Mouse (Mus musculus) gastrocnemius, postnatal 4 days (tissue): ENCODE measurements at regions not wholly inside any gene's neighbourhood (a gene's known extent, or its start where the extent isn't known, plus 50 kb on each side); places are given as distances from the start of the nearest gene placed in this dataset.

Experiments
- DNase-seq, 2 experiments: peaks; one replicate each; pipeline ENCODE4 v3.0.0; 2021 to 2022; ENCODE audit warnings: low spot score in 2 of 2, mixed read lengths in 2 of 2

GRCm38 (mm10) chr12:25623449-25623848 is 526.5 kb upstream of the Id2 start:
- DNase-seq, result no peak

GRCm38 (mm10) chr12:25621142-25621541 is 524.2 kb upstream of the Id2 start:
- no peak for DNase-seq

- no peak for DNase-seq
Observed at GRCm38 (mm10) chr12:25617521-25617920, 520.6 kb upstream of the Id2 start.

- DNase-seq, result no peak
Observed at GRCm38 (mm10) chr12:25615377-25615776, 518.4 kb upstream of the Id2 start.

GRCm38 (mm10) chr12:25613473-25613872 is 516.5 kb upstream of the Id2 start:
- DNase-seq, result no peak

- DNase-seq, result peak; percentile 30 to 58
Observed at GRCm38 (mm10) chr12:25609045-25609444, 512.1 kb upstream of the Id2 start.

- DNase-seq, result no peak
Observed at GRCm38 (mm10) chr12:25605396-25605795, 508.5 kb upstream of the Id2 start.

GRCm38 (mm10) chr12:25590262-25590661 is 493.3 kb upstream of the Id2 start:
- DNase-seq, result no peak

GRCm38 (mm10) chr12:25585746-25586145 is 488.8 kb upstream of the Id2 start:
- DNase-seq, result no peak

- no peak for DNase-seq
Observed at GRCm38 (mm10) chr12:25579407-25579806, 482.5 kb upstream of the Id2 start.

GRCm38 (mm10) chr12:25565131-25565530 is 468.2 kb upstream of the Id2 start:
- DNase-seq, result no peak

GRCm38 (mm10) chr12:25559601-25560000 is 462.7 kb upstream of the Id2 start:
- DNase-seq, result no peak

- DNase-seq, result no peak
Observed at GRCm38 (mm10) chr12:25553656-25554055, 456.7 kb upstream of the Id2 start.

GRCm38 (mm10) chr12:25549735-25550134 is 452.8 kb upstream of the Id2 start:
- no peak for DNase-seq

- no peak for DNase-seq
Observed at GRCm38 (mm10) chr12:25544253-25544652, 447.3 kb upstream of the Id2 start.

GRCm38 (mm10) chr12:25534620-25534950 is 437.6 kb upstream of the Id2 start:
- DNase-seq, result no peak

GRCm38 (mm10) chr12:25533709-25534619 is 437.0 kb upstream of the Id2 start:
- peak in 1 of 2 experiments; percentile 21 for DNase-seq

GRCm38 (mm10) chr12:25530483-25530882 is 433.5 kb upstream of the Id2 start:
- DNase-seq, result no peak

- DNase-seq, result no peak
Observed at GRCm38 (mm10) chr12:25529537-25529936, 432.6 kb upstream of the Id2 start.

GRCm38 (mm10) chr12:25526639-25527038 is 429.7 kb upstream of the Id2 start:
- DNase-seq, result no peak

- no peak for DNase-seq
Observed at GRCm38 (mm10) chr12:25516738-25517137, 419.8 kb upstream of the Id2 start.

GRCm38 (mm10) chr12:25513679-25514078 is 416.7 kb upstream of the Id2 start:
- DNase-seq, result no peak

- DNase-seq, result no peak
Observed at GRCm38 (mm10) chr12:25509666-25510065, 412.7 kb upstream of the Id2 start.
